Mouse (Mus musculus): ENCODE data around the gene Cdk7. TPM values are rescaled to one million over a fixed set of nuclear protein-coding genes. Genes with fewer than 3 reads are reported as not detected.
A peak's percentile ranks its signal among the peaks of the same experiment; 100 is the strongest.
"Not testable (repeated sequence)": the region's sequence is repeated elsewhere in the genome, so short reads cannot be mapped to it uniquely, and the experiment has no call there.

The Cdk7 gene
- total RNA-seq (2021) = 10 to 100 TPM; 33.7 to 34.7 TPM
- long read RNA-seq, transcript Cdk7-201 (12 exons, 1,988 nt) = major isoform, 12 of 20 reads
- long read RNA-seq, partial matches to known transcripts = 4 of 20 reads
- long read RNA-seq, other reads (novel, unspliced or antisense) = 4 of 20 reads

DNA sequence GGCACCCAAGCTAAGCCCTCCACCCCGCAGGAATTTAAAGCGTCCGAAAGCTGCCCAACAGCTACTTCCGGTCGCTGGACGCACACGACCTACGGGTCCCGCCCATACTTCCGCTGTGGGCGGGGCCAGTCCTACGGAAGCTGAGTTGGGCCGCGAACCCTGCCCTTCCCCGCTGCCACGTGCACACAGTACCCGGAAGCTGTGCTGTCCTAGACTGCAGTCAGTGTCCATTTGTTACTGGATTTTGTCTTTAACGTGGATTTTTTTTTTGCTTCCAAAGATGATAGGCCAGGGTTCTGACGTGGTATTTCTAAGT lies at the start of gene Cdk7:
Cdk7 (minus strand) TSS at position 79 of the 316 bp plus-strand sequence.
- DNase-seq (ENCODE audit: low spot score in 2 of 2) = peak; percentile 88 to 91

DNA sequence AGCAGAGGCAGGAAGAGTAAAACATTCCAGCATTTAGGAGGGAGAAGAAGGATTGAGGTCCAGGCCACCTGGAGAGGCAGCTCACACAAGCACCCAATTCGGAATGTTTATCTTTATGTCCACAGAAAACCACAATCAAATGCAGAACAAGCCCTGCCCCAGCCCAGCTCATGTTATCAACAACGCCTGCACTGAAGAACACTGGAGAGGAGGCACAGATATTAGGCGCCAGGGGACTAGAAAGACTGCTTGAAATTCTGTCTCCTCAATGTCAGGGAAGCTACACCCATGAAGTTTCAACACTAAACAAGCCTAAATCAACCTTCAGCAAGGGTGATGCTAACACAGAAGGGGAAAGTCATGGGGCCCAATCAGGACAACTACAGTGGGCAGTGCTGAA lies 46.8 kb upstream of the Cdk7 start:
- DNase-seq (ENCODE audit: low spot score in 2 of 2) = no peak

DNA sequence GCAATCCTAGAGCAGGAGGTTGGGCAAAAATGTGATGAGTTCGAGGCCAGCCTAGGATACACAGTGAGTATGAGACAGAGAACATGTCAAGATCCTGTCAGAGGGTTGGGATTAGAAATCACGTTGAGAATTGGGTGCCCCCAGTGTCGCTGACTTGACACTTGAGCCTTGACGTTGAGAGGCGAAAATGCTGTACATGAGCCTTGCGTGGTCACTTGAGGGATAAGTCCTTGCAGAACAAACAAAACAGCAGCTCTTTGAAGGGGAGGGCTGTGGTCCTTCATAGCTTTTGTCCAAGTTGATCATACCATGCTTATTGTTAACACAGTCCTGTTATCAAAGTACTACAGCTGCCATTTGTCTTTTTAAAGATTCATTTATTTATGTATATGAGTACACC lies 46.0 kb upstream of the Cdk7 start:
- DNase-seq (ENCODE audit: low spot score in 2 of 2) = no peak

DNA sequence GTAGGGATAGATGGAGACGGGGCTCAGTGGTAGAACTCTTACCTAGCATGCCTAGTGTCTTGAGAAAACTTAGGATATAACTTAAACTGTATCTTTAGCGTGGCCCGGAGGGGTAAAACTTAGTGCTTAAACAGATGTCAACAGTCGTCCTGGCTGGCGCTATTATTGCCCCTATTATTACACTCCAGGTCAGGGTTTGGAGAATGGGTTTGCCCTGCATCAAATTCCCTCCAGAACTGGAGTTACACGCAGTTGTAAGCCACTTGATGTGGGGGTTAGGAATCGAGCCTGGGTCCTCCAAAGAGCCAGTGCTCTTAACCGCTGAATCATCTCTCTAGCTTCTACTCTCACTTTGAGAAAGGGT lies 45.3 kb upstream of the Cdk7 start:
- no peak for DNase-seq (ENCODE audit: low spot score in 2 of 2)

DNA sequence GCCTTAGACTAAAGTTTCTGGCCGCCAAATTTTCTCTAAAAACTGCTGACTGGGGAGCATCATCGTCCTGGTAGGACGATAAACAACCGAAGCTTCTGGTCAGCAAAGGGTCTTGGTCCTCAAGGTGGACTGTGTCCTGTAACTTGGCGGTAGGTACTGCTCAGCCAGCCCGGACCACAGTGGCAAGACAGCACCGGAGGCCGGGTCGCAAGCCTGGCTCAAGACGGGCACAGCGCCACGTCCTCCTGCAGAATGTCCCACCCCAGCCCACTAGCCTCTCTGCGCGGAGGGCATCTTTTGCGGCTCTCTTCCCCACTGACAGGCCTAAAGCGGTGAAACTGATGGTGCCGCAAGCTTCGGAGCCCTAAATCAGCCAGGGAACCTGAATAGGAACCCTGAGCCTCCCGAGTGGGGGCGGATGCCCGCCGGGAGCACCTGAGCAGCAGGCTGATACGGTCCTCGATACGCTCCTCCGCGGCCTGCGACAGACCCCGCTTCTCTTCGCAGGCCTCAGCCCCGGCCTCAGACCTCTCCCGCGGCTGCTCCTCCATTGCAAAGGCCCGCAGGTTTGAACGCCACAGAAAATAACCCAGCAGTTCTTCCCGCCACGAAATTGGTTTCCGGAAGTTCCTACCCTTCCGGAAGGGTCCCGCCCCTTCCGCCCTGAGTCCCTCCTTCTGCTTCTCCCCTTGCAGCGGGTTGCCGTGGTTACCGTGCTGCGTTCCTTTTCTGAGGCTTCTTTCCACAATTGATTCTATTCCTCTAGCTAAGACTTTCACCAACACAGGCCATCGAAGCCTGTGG lies 44.7 kb upstream of the Cdk7 start, which contains the start of gene Cenph:
Cenph (minus strand) TSS at position 648 of the 804 bp plus-strand sequence.
- DNase-seq (ENCODE audit: low spot score in 2 of 2) = peak; percentile 74 to 80

DNA sequence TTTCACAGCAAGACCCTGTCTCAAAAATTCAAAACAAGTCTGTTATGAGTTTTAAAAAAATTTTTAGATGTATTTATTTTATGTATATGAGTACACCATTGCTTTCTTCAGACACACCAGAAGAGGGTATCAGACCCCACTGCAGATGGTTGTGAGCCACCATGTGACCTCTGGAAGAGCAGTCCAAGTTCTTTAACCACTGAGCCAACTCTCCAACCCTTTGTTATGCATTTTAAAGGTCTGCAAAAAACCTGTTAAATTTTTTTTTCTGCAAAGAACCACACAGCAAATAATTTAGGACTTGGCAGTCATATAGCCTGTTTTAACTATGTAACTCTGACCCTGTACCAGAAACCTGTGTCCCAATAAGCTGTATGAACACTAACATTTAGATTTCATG lies 44.0 kb upstream of the Cdk7 start:
- DNase-seq (ENCODE audit: low spot score in 2 of 2) = no peak

DNA sequence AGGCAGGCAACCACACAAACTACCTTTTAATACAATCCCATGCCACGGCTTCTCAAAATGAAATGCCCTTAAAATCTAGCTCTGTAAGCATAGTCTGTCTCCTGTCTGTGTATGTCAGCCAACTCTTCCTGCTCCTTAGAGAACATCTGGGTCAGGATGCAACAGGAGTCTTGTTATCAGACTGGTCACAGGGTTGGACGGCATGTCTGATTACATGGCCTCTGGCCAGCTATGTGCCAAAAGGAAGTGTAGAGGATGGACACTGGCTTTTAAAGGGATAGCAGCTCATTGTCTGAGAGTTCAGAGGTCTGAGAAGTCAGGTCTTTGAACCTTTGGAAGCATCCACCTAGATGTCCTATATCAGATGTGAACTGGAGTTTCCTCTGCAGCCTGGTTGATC lies 24.6 kb upstream of the Cdk7 start:
- no peak for DNase-seq (ENCODE audit: low spot score in 2 of 2)

DNA sequence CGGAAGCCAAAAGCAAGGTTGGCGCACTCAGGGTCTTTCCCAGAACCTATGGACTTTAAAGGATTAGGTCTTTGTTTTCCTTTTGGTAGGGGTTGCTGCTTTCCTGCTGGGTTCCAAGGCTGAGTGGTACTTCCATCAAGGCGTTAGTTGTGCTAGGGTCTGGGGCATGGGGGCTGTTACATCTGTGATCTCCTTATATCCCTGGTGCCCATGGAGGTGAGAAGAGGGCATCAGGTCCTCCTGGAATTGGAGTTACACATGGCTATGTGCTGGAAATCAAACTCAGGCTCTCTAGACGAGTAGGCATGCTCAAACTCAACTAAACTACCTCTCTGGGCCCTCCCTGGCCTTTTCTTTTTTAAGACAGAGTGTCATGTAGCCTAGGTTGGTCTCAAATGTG lies 23.4 kb upstream of the Cdk7 start:
- DNase-seq (ENCODE audit: low spot score in 2 of 2) = no peak

DNA sequence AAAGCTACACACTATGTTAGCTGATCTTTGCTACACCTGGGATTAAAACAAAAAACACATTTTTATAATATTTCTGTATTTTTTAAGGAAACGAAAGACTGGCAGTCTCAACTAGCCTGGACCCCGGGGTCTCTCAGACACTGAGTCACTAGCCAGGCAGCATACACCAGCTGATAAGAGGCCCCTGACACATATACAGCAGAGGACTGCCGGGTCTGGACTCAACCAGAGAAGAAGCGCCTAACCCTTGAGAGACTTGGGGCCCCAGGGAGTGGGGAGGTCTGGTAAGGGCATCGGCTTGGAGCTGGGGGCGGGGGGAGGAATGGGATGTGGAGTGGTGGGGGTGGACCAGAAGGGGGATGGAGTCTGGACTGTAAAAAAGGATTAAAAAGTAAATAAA lies 22.3 kb upstream of the Cdk7 start:
- no peak for DNase-seq (ENCODE audit: low spot score in 2 of 2)

DNA sequence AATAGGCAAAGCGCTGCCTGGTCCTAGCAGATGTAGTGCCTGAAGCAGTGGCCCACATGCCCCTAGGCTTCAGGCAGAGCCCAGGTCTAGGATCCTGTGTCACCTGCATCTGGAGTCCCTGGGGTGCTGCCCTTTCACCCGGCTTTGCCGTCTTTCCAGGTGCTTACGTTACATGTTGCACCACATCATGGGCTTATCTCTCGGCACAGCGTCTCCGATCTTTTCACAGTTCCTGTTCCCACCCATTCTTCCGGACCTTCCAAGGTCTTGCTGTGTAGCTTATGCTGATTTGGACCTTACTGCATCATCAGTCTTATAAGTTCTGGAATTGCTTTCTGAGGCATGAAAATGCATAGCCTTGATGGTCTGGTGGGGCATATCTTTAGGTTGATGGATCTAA lies 21.8 kb upstream of the Cdk7 start:
- no peak for DNase-seq (ENCODE audit: low spot score in 2 of 2)

DNA sequence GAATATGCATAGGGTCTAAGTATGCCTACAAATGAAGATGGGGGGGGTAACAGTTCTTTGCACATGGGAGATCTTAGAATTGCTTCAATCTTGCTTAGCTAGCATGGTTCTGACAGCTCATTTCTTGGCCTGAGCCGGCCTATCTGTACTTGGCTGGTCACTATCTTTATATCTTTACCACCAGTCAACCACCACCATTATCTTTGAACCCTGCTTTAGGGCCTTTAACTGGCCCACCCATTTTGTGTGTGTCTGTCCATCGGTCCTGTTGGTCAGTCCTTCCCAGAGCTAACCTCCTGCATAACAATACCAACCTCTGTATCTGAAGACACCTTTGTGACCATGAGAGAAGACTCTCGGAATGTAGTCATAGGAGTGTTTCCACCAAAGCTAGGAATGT lies 20.7 kb upstream of the Cdk7 start:
- DNase-seq (ENCODE audit: low spot score in 2 of 2) = no peak

DNA sequence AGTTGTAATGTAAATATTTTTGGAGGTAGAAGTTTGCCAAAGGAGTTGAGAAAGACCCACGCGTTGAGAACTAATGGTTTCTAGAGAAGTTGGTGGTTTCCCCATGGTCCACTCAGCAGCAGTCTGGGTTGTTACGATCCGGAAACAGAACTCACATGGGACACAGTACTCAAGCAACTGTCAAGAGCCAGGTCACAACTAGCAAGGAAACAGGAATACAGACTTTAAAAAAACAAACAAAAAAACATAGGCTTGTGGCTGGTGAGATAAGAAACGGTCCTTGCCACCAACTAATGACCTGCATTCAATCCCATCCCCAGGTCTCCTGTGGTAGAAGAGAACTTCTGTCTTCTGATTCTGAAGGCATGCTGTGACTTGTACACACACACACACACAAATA lies 20.1 kb upstream of the Cdk7 start:
- DNase-seq (ENCODE audit: low spot score in 2 of 2) = no peak

DNA sequence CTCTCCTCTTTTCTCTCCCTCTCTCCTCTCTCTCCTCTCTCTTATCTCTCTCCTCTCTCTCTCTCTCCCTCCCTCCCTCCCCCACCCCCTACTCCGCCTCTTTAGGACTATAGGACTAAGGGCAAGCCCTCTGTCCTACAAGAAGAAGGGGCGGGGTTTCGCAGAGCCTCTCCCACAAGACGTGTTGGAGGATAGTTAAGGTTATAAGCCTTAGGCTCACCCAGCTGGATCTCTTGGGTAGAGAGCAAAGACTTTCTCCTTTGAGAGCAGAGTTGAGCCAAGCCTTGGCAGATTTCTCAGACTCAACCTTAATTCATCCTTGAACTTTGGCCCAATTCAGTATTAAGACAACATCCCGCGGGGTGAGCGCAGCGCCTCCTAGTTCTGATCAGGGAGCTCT lies 17.9 kb upstream of the Cdk7 start:
- no peak for DNase-seq (ENCODE audit: low spot score in 2 of 2)

DNA sequence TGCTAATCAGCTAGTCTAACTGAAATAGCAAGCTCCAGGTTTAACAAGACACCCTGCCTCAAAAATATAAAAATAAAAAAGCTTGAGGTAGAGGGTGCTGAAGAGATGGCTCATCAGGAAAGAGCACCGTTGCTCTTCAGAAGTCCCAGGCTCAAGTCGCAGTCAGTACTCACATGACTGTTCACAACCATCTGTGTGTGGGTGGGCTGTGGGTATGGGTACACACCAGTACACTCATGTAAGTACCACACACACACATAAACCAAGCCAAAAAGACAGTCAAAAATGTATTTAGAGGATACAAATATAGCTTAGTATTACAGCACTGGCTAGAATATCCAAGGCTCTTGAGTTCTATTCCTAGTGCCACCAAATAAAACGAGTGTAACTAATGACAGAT lies 15.4 kb upstream of the Cdk7 start:
- DNase-seq (ENCODE audit: low spot score in 2 of 2) = no peak

DNA sequence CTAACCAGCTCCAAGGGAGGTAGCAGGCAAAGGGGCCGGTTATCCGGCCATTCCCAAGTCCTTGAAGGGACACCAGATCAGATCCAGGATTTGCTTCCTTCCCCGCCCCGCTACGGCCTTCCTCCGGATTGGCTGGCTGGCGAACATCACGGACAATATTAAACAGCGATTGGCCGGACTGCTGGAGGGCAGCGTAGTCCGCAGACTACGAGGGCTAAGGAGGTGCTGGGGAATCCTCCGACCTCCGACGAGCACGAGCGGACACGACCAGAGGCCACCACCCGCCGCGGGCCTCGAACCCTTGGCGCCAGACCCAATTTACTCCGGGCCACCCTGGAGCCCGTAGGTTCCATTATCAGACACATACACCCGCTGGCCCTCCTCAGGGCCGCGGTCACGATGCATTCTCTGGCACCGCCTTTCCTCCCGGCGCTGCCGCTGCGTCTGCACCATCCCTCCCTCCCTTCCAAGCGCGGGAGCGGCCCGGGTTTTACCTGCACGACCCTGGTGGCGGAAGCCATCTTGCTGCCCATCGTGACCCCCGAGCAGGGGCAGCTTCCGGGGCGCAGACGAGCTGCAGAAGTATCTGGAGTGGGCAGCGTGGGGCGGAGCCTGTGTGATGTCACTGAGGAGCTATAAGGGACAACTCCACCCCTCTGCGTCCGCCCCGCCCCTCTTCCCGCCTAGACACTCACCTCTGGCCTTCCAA lies 13.5 kb upstream of the Cdk7 start, which contains the start of gene Mrps36:
Mrps36 (minus strand) TSS at position 624 of the 709 bp plus-strand sequence.
- DNase-seq (ENCODE audit: low spot score in 2 of 2) = peak; percentile 81 to 85

DNA sequence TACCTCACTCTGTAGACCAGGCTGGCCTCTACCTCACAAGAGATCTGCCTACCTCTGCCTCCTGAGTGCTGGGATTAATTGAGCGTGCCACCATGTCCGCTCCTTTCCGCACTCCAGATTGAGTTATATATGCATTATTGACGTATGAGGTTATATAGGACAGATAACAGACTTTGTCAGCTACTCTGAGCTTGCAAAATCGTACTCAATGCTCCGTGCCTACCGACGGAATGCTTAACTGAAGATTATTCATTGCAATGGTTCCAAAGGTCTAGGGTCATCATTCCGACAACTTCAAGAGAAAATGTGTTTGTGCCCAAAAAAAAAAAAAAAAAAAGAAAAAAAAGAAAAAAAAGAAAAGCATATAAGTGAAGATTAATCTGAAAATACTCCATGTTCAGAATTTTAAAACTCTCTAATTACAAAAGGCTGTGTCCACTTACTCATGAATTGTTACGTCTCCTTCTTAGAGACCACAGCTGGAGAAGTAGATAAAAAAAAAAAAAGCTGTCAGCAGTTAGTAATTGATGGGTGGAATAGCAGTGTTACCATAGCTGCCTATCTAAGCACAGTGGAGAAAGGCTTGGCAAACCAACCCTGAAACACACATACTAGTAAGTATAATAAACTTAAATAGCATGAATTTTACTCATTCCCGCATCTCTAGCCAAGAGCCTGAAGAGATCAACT lies 12.8 kb upstream of the Cdk7 start:
- DNase-seq (ENCODE audit: low spot score in 2 of 2) = peak in 1 of 2 experiments; percentile 11

DNA sequence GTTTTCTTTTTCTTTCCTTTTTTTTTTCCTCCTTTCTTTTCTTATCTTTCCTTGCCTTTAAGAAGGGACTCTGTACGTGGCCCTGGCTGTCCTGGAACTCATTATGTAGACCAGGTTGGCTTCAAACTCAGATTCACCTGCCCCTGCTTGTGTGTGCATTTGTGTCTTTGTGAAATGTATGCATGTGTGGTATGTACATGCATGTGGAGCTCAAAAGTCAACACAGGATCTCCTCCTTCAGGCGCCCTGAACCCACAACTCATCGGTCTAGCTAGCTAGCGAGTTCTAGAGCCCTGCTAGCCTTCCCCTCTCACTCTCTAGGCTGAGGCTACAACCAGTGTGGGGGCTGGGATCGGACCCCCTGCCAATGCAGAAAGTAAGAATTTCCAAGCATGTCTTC lies 12.1 kb upstream of the Cdk7 start:
- no peak for DNase-seq (ENCODE audit: low spot score in 2 of 2)

DNA sequence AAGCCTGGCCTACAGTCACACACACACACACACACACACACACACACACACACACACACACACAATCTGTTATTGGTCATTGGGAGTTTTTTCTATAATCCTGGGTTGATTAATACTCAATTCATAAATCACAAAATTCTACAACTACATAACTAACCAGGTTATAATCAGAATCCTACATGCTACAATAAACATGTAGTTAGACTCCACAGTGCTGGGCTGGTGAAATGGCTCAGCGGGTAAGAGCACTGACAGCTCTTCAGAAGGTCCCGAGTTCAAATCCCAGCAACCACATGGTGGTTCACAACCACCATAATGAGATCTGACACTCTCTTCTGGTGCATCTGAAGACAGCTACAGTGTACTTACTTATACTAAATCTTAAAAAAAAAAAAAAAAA lies 2.0 kb upstream of the Cdk7 start:
- no peak for DNase-seq (ENCODE audit: low spot score in 2 of 2)

DNA sequence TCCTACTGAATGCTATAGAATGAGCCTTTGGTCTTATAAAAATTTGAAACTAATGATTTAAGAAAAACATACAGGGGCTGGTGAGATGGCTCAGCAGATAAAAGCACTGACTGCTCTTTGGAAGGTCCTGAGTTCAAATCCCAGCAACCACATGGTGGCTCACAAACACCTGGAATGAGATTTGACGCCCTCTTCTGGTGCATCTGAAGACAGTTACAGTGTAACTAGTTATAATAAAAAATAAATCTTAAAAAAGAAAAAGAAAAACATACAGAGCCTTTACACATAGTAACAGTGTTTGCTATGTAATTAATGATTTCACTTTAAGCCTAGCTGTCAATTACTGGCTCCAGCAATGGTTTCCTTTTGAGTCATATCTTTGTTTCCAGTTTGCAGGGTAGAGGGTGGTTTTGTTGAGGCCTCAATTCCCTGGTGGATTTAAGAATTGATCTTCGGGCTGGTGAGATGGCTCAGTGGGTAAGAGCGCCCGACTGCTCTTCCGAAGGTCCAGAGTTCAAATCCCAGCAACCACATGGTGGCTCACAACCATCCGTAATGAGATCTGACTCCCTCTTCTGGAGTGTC lies 815 bp upstream of the Cdk7 start:
- not testable (repeated sequence) for DNase-seq (ENCODE audit: low spot score in 2 of 2)

DNA sequence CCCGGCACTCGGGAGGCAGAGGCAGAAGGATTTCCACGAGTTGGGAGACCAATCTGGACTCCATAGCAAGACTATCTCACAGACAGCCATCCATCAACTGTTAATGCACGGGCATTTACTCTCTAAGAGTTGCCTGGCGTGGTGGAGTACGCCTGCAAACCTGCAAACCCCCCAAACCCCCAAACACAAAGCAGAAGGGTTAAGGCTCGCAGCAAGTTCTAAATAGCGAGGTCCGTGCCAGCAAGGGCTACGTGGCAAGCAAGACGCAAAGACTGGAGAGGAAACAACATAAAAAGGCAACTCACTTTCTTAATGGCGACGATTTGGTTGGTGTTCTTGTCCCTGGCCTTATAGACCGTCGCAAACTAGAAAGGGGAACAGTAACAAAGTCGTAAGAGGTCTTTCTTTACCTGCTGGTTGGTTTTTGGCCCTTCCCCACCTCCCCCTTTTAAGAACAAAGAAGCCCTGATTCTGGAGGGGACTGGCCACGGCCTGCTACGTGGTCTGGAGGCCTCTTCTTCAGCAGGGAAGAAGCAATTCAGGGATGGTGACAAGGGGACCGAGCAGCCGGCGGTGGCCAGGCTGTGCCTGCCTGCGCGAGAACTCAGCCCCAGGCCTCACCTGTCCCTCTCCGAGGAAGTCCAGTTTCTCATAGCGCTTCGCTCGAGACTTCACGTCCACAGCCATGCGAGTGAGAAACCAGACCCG lies 432 bp downstream of the Cdk7 start:
- peak; percentile 26 to 28 for DNase-seq (ENCODE audit: low spot score in 2 of 2)

DNA sequence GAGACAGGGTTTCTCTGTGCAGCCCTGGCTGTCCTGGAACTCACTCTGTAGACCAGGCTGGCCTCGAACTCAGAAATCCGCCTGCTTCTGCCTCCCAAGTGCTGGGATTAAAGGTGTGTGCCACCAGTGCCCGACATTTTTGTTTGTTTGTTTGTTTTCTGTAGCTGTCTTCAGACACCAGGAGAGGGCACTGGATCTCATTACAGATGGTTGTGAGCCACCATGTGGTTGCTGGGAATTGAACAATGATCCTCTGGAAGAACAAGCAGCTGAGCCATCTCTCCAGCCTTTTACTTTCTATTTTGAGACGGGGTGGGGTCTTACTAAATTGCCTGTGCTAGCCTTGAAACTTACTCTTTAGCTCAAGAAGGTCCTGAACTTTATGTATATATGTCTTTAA lies 2.2 kb downstream of the Cdk7 start:
- not testable (repeated sequence) for DNase-seq (ENCODE audit: low spot score in 2 of 2)
